Mouse (Mus musculus) erythroblast, adult 5-6 weeks (primary cell): Measurements from ENCODE around the gene 4930505A04Rik. TPM values are rescaled to one million over a fixed set of nuclear protein-coding genes. Genes with fewer than 3 reads are reported as not detected.

Experiments used
- total RNA-seq, 2 experiments: library from RNA; stranded (forward) in 1 of 2; stranded (reverse) in 1 of 2; fragments of 150-400 nt in 1 of 2; fragments of 200-764, 138-1000 nt in 1 of 2; gene quantifications; 2 replicates each; pipeline versions ENCODE4 v1.2.3 to v1.2.4; 2015 to 2017; ENCODE audit warnings: low replicate concordance in 2 of 2

The 4930505A04Rik gene
- total RNA-seq, 2 experiments from 2014 or later: not detected

Other genes starting within 250 kb of the 4930505A04Rik start
- gene Sptbn1, start 203.7 kb downstream of the 4930505A04Rik start, total RNA-seq (2015; ENCODE audit: low replicate concordance): 21.9 and 28.4 TPM in 2 replicates
- 22.6 and 27.8 TPM in 2 replicates for gene Sptbn1, start 203.7 kb downstream of the 4930505A04Rik start, total RNA-seq (2017; ENCODE audit: low replicate concordance)
- gene Acyp2, start 177.8 kb upstream of the 4930505A04Rik start, total RNA-seq (2015; ENCODE audit: low replicate concordance): 1.7 TPM in 2 replicates
- 2.1 TPM in 1 of 2 replicates, not detected in the other for gene Acyp2, start 177.8 kb upstream of the 4930505A04Rik start, total RNA-seq (2017; ENCODE audit: low replicate concordance)